10 mouse cellular contexts compared by ENCODE assay signal in genomic region chr1:192189056-192189455, GRCm38 (mm10). TPM values are rescaled to one million over a fixed set of nuclear protein-coding genes. Genes with fewer than 3 reads are reported as not detected.
DNase-seq lines count a peak whose midpoint lies in the region; ATAC-seq and TF ChIP-seq lines count a peak whose summit lies in the region.
"Had no signal": no experiment of that assay in that cellular context is flagged by ENCODE, and none has a peak within 500 bp of the region (broad histone marks: within the 10 kb centered on the region; RNA-seq: fewer than 3 reads in every experiment).

No protein-coding gene starts in this region.

- H3K9me3 ChIP-seq in intestine, postnatal 0 days (ENCODE audit: control insufficient read depth): no peaks in the 10 kb centered on the region
- H3K9me3 ChIP-seq in intestine, embryonic 16.5 days (ENCODE audit: control insufficient read depth, low read length): no peaks in the 10 kb centered on the region
- H3K9me3 ChIP-seq in ES-Bruce4 (replicated peaks; ENCODE audit: control insufficient read depth, insufficient read depth, low read length, poor library complexity, severe bottlenecking): no peaks in the 10 kb centered on the region
- no peaks in the 10 kb centered on the region for H3K9me3 ChIP-seq in midbrain, embryonic 13.5 days
- H3K9me3 ChIP-seq: embryonic facial prominence, embryonic 12.5 days; liver, embryonic 13.5 days had no signal

- H3K27ac ChIP-seq in intestine, postnatal 0 days (ENCODE audit: low read depth, low read length): no peak overlapping the region
- no peak overlapping the region for H3K27ac ChIP-seq in intestine, embryonic 16.5 days (ENCODE audit: low read length)
- H3K27ac ChIP-seq in ES-Bruce4 (ENCODE audit: insufficient read depth, low read length): no peak overlapping the region
- H3K27ac ChIP-seq in midbrain, embryonic 13.5 days: no peak overlapping the region
- H3K27ac ChIP-seq: embryonic facial prominence, embryonic 12.5 days; liver, embryonic 13.5 days had no signal

- H3K4me3 ChIP-seq in intestine, postnatal 0 days (ENCODE audit: low read depth, low read length): no peak overlapping the region
- H3K4me3 ChIP-seq in intestine, embryonic 16.5 days (ENCODE audit: low read length): no peak overlapping the region
- H3K4me3 ChIP-seq in ES-Bruce4 (ENCODE audit: low read depth, low read length): no peak overlapping the region
- no peak overlapping the region for H3K4me3 ChIP-seq in midbrain, embryonic 13.5 days (replicated peaks)
- H3K4me3 ChIP-seq: embryonic facial prominence, embryonic 12.5 days; liver, embryonic 13.5 days had no signal

- H3K4me2 ChIP-seq in intestine, postnatal 0 days (replicated peaks; ENCODE audit: low read depth): no peak overlapping the region
- no peak overlapping the region for H3K4me2 ChIP-seq in intestine, embryonic 16.5 days (ENCODE audit: low read depth, low read length)
- H3K4me2 ChIP-seq in midbrain, embryonic 13.5 days (replicated peaks): no peak overlapping the region
- H3K4me2 ChIP-seq: embryonic facial prominence, embryonic 12.5 days; liver, embryonic 13.5 days had no signal

- TF ChIP-seq POLR2A in ES-Bruce4 (IDR thresholded peaks at IDR 0.05; ENCODE audit: insufficient read depth, low read length): no peak

- no peaks in the 10 kb centered on the region for H3K36me3 ChIP-seq in intestine, postnatal 0 days (ENCODE audit: control insufficient read depth, insufficient read depth)
- H3K36me3 ChIP-seq in intestine, embryonic 16.5 days (ENCODE audit: control insufficient read depth, insufficient read depth, low read length): no peaks in the 10 kb centered on the region
- no peaks in the 10 kb centered on the region for H3K36me3 ChIP-seq in ES-Bruce4 (ENCODE audit: control insufficient read depth, insufficient read depth, low read length, poor library complexity, severe bottlenecking)
- H3K36me3 ChIP-seq in midbrain, embryonic 13.5 days: no peaks in the 10 kb centered on the region
- H3K36me3 ChIP-seq: embryonic facial prominence, embryonic 12.5 days; liver, embryonic 13.5 days had no signal

- no peak for TF ChIP-seq EP300 in ES-Bruce4 (IDR thresholded peaks at IDR 0.05; ENCODE audit: insufficient read depth, low read depth, low read length)

- H3K9ac ChIP-seq in intestine, postnatal 0 days (ENCODE audit: low read depth, low read length): no peak overlapping the region
- no peak overlapping the region for H3K9ac ChIP-seq in intestine, embryonic 16.5 days (ENCODE audit: low read depth, low read length)
- no peak overlapping the region for H3K9ac ChIP-seq in ES-Bruce4 (ENCODE audit: low read depth, poor library complexity, severe bottlenecking)
- no peak overlapping the region for H3K9ac ChIP-seq in midbrain, embryonic 13.5 days (replicated peaks)
- H3K9ac ChIP-seq: embryonic facial prominence, embryonic 12.5 days; liver, embryonic 13.5 days had no signal

- DNase-seq in brain, embryonic 18.5 days (ENCODE audit: low read depth, low spot score): peak; percentile 59
- peak; percentile 61 for DNase-seq in forelimb bud, embryonic 11.5 days (ENCODE audit: low read depth, low spot score)
- DNase-seq in testis, postnatal 14 days (ENCODE audit: low spot score): no peak
- DNase-seq: liver, embryonic 13.5 days had no signal

- TF ChIP-seq CTCF in intestine, postnatal 0 days (IDR thresholded peaks at IDR 0.05; ENCODE audit: low read depth): peak; percentile 91
- TF ChIP-seq CTCF in ES-Bruce4 (IDR thresholded peaks at IDR 0.05; ENCODE audit: low read depth, low read length): peak; percentile 9

- H3K4me1 ChIP-seq in intestine, postnatal 0 days (replicated peaks; ENCODE audit: control insufficient read depth, insufficient read depth, low read length): no peaks in the 10 kb centered on the region
- H3K4me1 ChIP-seq in intestine, embryonic 16.5 days (ENCODE audit: control insufficient read depth, insufficient read depth, low read length): peaks cover 11% of the 10 kb centered on the region
- H3K4me1 ChIP-seq in ES-Bruce4 (ENCODE audit: control insufficient read depth, insufficient read depth, low read length): no peaks in the 10 kb centered on the region
- H3K4me1 ChIP-seq in midbrain, embryonic 13.5 days (replicated peaks): peaks cover 17% of the 10 kb centered on the region
- H3K4me1 ChIP-seq: embryonic facial prominence, embryonic 12.5 days had no signal

- 6% methylated on average over 4 of the region's 4 CpGs for WGBS in intestine, postnatal 0 days
- 11% methylated on average over 4 of the region's 4 CpGs for WGBS in intestine, embryonic 16.5 days
- 9% methylated on average over 4 of the region's 4 CpGs for WGBS in midbrain, embryonic 13.5 days

- no peak for ATAC-seq in intestine, postnatal 0 days
- no peak for ATAC-seq in intestine, embryonic 16.5 days
- 0 out of 2 replicates have a peak, but pooled peaks have one; percentile 51 for ATAC-seq in midbrain, embryonic 13.5 days
- ATAC-seq in inflammation-experienced regulatory T-cells, adult 6 months: no peak

- H3K27me3 ChIP-seq in intestine, postnatal 0 days (replicated peaks; ENCODE audit: control insufficient read depth, insufficient read depth, low read length): peaks cover 12% of the 10 kb centered on the region; the same call in 1 of the 2 replicates
- peaks cover 7% of the 10 kb centered on the region for H3K27me3 ChIP-seq in intestine, embryonic 16.5 days (replicated peaks; ENCODE audit: control insufficient read depth, insufficient read depth, low read length)
- peaks cover 6% of the 10 kb centered on the region; the same call in 1 of the 2 replicates for H3K27me3 ChIP-seq in ES-Bruce4 (ENCODE audit: control insufficient read depth, insufficient read depth, low read length, poor library complexity, severe bottlenecking)
- H3K27me3 ChIP-seq in midbrain, embryonic 13.5 days: peaks cover 35% of the 10 kb centered on the region

RNA-seq across cellular contexts. Expression of gene Kcnh1, which starts 1.5 kb away (rescaled TPM):
- 0.65 and 0.69 TPM in 2 replicates for polyA plus RNA-seq in intestine, postnatal 0 days (2015; fragmentation: Nextera tagmentation; extraction: Ambion mirVana)
- polyA plus RNA-seq in intestine, embryonic 16.5 days (2015; fragmentation: Nextera tagmentation; extraction: Ambion mirVana): 0.64 and 0.65 TPM in 2 replicates
- 0.26 and 0.27 TPM in 2 replicates for polyA plus RNA-seq in ES-Bruce4 (2011; ENCODE audit: insufficient read depth, insufficient read length, low read depth, missing spikeins)
- polyA plus RNA-seq in midbrain, embryonic 13.5 days (2015; fragmentation: Nextera tagmentation; extraction: Ambion mirVana): 1.5 and 2.0 TPM in 2 replicates
- not detected for polyA plus RNA-seq in inflammation-experienced regulatory T-cells, adult 6 months (2017; shearing (Covaris generic))

RNA-seq across cellular contexts. Expression of gene Rcor3, which starts 51.2 kb away (rescaled TPM):
- polyA plus RNA-seq in intestine, postnatal 0 days (2015; fragmentation: Nextera tagmentation; extraction: Ambion mirVana): 16.8 and 17.9 TPM in 2 replicates
- 22.3 and 24.8 TPM in 2 replicates for polyA plus RNA-seq in intestine, embryonic 16.5 days (2015; fragmentation: Nextera tagmentation; extraction: Ambion mirVana)
- 16.4 and 19.1 TPM in 2 replicates for polyA plus RNA-seq in ES-Bruce4 (2011; ENCODE audit: insufficient read depth, insufficient read length, low read depth, missing spikeins)
- polyA plus RNA-seq in midbrain, embryonic 13.5 days (2015; fragmentation: Nextera tagmentation; extraction: Ambion mirVana): 25.9 and 30.9 TPM in 2 replicates
- 10 to 100 TPM; 10.9 to 19.9 (median 14.6) TPM for polyA plus RNA-seq in inflammation-experienced regulatory T-cells, adult 6 months (2017; shearing (Covaris generic))
